Mouse (Mus musculus) embryonic facial prominence, embryonic 14.5 days (tissue): ENCODE measurements around the gene Rc3h1. TPM values are rescaled to one million over a fixed set of nuclear protein-coding genes. Genes with fewer than 3 reads are reported as not detected.
"Not testable (repeated sequence)": the region's sequence is repeated elsewhere in the genome, so short reads cannot be mapped to it uniquely, and the experiment has no call there.

Source experiments
- ATAC-seq: fragments of 200-750 bp; cut with Nextera tagmentation; 2 replicates; pipeline ENCODE4 v1.8.0; 2017; ENCODE audit warnings: low read depth, moderate number of reproducible peaks, moderate TSS enrichment
- DNase-seq: peaks from one replicate; pipeline ENCODE4 v3.0.0-alpha.2; 2015; ENCODE audit warnings: low spot score
- H3K27ac ChIP-seq: fragments of 300-500 bp; sonication (generic); replicated peaks from 2 replicates; pipeline ENCODE4 v1.5.1; 2014; ENCODE audit warnings: low read depth, mild to moderate bottlenecking, low read length, moderate library complexity
- H3K27me3 ChIP-seq: fragments of 300-500 bp; sonication (generic); replicated peaks from 2 replicates; pipeline ENCODE4 v1.6.1; 2014; ENCODE audit warnings: low read length; ENCODE audit not compliant: control insufficient read depth, insufficient read depth
- H3K36me3 ChIP-seq: fragments of 300-500 bp; sonication (generic); 2 replicates; pipeline ENCODE4 v1.6.1; 2014; ENCODE audit warnings: low read length, mixed read lengths; ENCODE audit not compliant: control insufficient read depth, insufficient read depth
- H3K4me1 ChIP-seq: fragments of 300-500 bp; sonication (generic); 2 replicates; pipeline ENCODE4 v1.6.1; 2014; ENCODE audit warnings: antibody characterized with exemption, low read length; ENCODE audit not compliant: control insufficient read depth, insufficient read depth
- H3K4me2 ChIP-seq: fragments of 300-500 bp; sonication (generic); 2 replicates; pipeline ENCODE4 v1.6.1; 2014; ENCODE audit warnings: low read depth, mild to moderate bottlenecking, low read length, moderate library complexity, mixed read lengths
- H3K4me3 ChIP-seq: fragments of 300-500 bp; sonication (generic); 2 replicates; pipeline ENCODE4 v1.5.1; 2014; ENCODE audit warnings: low read depth, mild to moderate bottlenecking, low read length
- H3K9ac ChIP-seq: fragments of 300-500 bp; sonication (generic); 2 replicates; pipeline ENCODE4 v1.6.1; 2014; ENCODE audit warnings: low read depth, mild to moderate bottlenecking, low read length, moderate library complexity, mixed read lengths
- H3K9me3 ChIP-seq: fragments of 300-500 bp; sonication (generic); 2 replicates; pipeline ENCODE4 v1.6.1; 2016; ENCODE audit warnings: low read length; ENCODE audit not compliant: control insufficient read depth
- WGBS: fragments of 180-500 bp; shearing (Covaris S2); extraction: QIAGEN DNeasy Blood & Tissue Kit; methylation state at CpG from one replicate; pipeline ENCODE4 v1.1.7; 2014; 5-methylcytosine and 5-hydroxymethylcytosine counted together
- polyA plus RNA-seq: library from polyadenylated mRNA; unstranded; fragments of >200 nt; fragmentation: Nextera tagmentation; extraction: Ambion mirVana; gene quantifications from 2 replicates; pipeline ENCODE4 v1.2.1, GENCODE M21; 2014

The Rc3h1 gene
- polyA plus RNA-seq, 1 experiment from 2014 or later, result 8.1 TPM

GRCm38 (mm10) chr1:160980021-160980420, 73.8 kb downstream of the Rc3h1 start:
- no peak overlapping the region for H3K4me3 ChIP-seq
- ATAC-seq (no peak), DNase-seq (no peak)
- H3K4me1 ChIP-seq, result no peaks in the 10 kb centered on the region
- H3K9ac ChIP-seq, result no peak overlapping the region
- no peak overlapping the region for H3K27ac ChIP-seq
- no peaks in the 10 kb centered on the region for H3K27me3 ChIP-seq
- no peaks in the 10 kb centered on the region for H3K9me3 ChIP-seq
- H3K36me3 ChIP-seq, result no peaks in the 10 kb centered on the region; the same call in 1 of the 2 replicates
- H3K4me2 ChIP-seq, result no peak overlapping the region
- 91% methylated on average over 5 of the region's 5 CpGs for WGBS

GRCm38 (mm10) chr1:160980537-160981234, 74.5 kb downstream of the Rc3h1 start:
- ATAC-seq (no peak), DNase-seq (no peak)
- no peaks in the 10 kb centered on the region for H3K4me1 ChIP-seq
- no peak overlapping the region for H3K4me2 ChIP-seq
- H3K9me3 ChIP-seq, result no peaks in the 10 kb centered on the region
- H3K9ac ChIP-seq, result no peak overlapping the region
- no peaks in the 10 kb centered on the region for H3K27me3 ChIP-seq
- WGBS, result 84% methylated on average over 8 of the region's 8 CpGs
- H3K27ac ChIP-seq, result no peak overlapping the region
- no peak overlapping the region for H3K4me3 ChIP-seq
- H3K36me3 ChIP-seq, result no peaks in the 10 kb centered on the region; the same call in 1 of the 2 replicates

- H3K4me1 ChIP-seq, result no peaks in the 10 kb centered on the region
- WGBS, result 94% methylated on average over 2 of the region's 4 CpGs
- no peaks in the 10 kb centered on the region for H3K27me3 ChIP-seq
- H3K4me2 ChIP-seq, result no peak overlapping the region
- no peak overlapping the region for H3K27ac ChIP-seq
- no peaks in the 10 kb centered on the region for H3K36me3 ChIP-seq
- no peak for DNase-seq
- no peaks in the 10 kb centered on the region for H3K9me3 ChIP-seq
- no peak for ATAC-seq
- no peak overlapping the region for H3K4me3 ChIP-seq
- no peak overlapping the region for H3K9ac ChIP-seq
Measured at GRCm38 (mm10) chr1:160981337-160981736, 75.1 kb downstream of the Rc3h1 start.

- Histone ChIP-seq H3K36me3 (no peaks in the 10 kb centered on the region), H3K4me1 (no peaks in the 10 kb centered on the region), H3K9ac (no peak overlapping the region), H3K9me3 (no peaks in the 10 kb centered on the region), H3K4me3 (no peak overlapping the region), H3K4me2 (no peak overlapping the region), H3K27me3 (no peaks in the 10 kb centered on the region), H3K27ac (no peak overlapping the region)
- DNase-seq (peak; percentile 13), ATAC-seq (no peak)
- WGBS, result 67% methylated on average over 3 of the region's 3 CpGs
Measured at GRCm38 (mm10) chr1:160982887-160983286, 76.7 kb downstream of the Rc3h1 start.

GRCm38 (mm10) chr1:160984731-160985130, 78.5 kb downstream of the Rc3h1 start:
- not testable (repeated sequence) for H3K9me3 ChIP-seq, H3K36me3 ChIP-seq, H3K27ac ChIP-seq, DNase-seq, H3K4me2 ChIP-seq, H3K4me3 ChIP-seq, H3K27me3 ChIP-seq, ATAC-seq, H3K9ac ChIP-seq, H3K4me1 ChIP-seq
- 60% methylated on average over 1 of the region's 1 CpGs for WGBS

GRCm38 (mm10) chr1:160985477-160985876, 79.3 kb downstream of the Rc3h1 start:
- H3K27me3 ChIP-seq, result no peaks in the 10 kb centered on the region
- no peak for DNase-seq
- no peak overlapping the region for H3K9ac ChIP-seq
- no peaks in the 10 kb centered on the region for H3K4me1 ChIP-seq
- H3K4me2 ChIP-seq, result no peak overlapping the region
- 72% methylated on average over 6 of the region's 6 CpGs for WGBS
- H3K36me3 ChIP-seq, result no peaks in the 10 kb centered on the region
- ATAC-seq, result no peak
- H3K27ac ChIP-seq, result no peak overlapping the region
- H3K4me3 ChIP-seq, result no peak overlapping the region
- no peaks in the 10 kb centered on the region for H3K9me3 ChIP-seq

- no peaks in the 10 kb centered on the region for H3K4me1 ChIP-seq
- WGBS, result 78% methylated on average over 17 of the region's 17 CpGs
- no peaks in the 10 kb centered on the region for H3K9me3 ChIP-seq
- H3K4me2 ChIP-seq, result no peak overlapping the region
- ATAC-seq (no peak), DNase-seq (no peak)
- H3K4me3 ChIP-seq, result no peak overlapping the region
- H3K27ac ChIP-seq, result no peak overlapping the region
- H3K27me3 ChIP-seq, result no peaks in the 10 kb centered on the region
- H3K9ac ChIP-seq, result no peak overlapping the region
- H3K36me3 ChIP-seq, result no peaks in the 10 kb centered on the region
Measured at GRCm38 (mm10) chr1:160986881-160987635, 80.8 kb downstream of the Rc3h1 start.

- Histone ChIP-seq H3K9ac (no peak overlapping the region), H3K4me1 (no peaks in the 10 kb centered on the region), H3K4me3 (no peak overlapping the region), H3K27me3 (no peaks in the 10 kb centered on the region), H3K27ac (no peak overlapping the region), H3K36me3 (no peaks in the 10 kb centered on the region), H3K9me3 (no peaks in the 10 kb centered on the region), H3K4me2 (no peak overlapping the region)
- DNase-seq, result no peak
- ATAC-seq, result no peak
- WGBS, result 91% methylated on average over 14 of the region's 15 CpGs
Measured at GRCm38 (mm10) chr1:160989395-160989794, 83.2 kb downstream of the Rc3h1 start.
